Mouse (Mus musculus): ENCODE measurements around the gene Tgfbr3. TPM values are rescaled to one million over a fixed set of nuclear protein-coding genes. Genes with fewer than 3 reads are reported as not detected.

Gene Tgfbr3
- polyA plus RNA-seq, 1 experiment from 2014 or later = 10.5 TPM

DNA sequence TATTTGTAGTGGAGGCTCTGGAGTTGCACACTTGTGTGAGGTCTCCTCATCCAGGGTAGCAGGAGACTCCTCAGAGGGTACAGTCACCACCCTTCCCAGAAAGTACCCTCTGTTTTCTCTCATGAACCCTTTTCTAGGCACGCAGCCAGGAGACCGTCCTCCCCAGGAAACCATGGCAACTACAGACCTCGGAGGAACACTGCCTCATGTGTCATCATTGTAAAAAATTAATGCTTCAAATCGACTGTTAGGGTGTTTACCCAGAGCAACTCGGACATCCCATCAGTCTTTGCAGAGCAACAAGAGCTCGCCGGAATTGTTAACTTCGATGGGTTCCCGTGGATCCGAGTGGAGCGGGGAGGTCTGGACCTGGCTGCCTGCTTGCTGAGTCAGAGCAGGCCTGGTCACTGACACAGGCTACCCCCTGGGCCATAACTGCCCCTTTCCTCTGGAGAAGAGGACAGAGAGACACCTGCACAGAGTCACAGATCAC, 210.2 kb downstream of the Tgfbr3 start:
- no peaks in the 10 kb centered on the region for H3K4me1 ChIP-seq (ENCODE audit: control insufficient read depth, insufficient read depth, low read length)
- no peak overlapping the region for H3K9ac ChIP-seq (replicated peaks; ENCODE audit: low read length)
- H3K4me2 ChIP-seq (ENCODE audit: low read depth, low read length) = no peak overlapping the region
- no peak overlapping the region for H3K4me3 ChIP-seq (ENCODE audit: low read depth, low read length)
- ATAC-seq (replicated peaks; ENCODE audit: insufficient number of reproducible peaks, low FRiP score, low TSS enrichment, low read depth) (no peak), DNase-seq (ENCODE audit: low spot score) (no peak)
- no peaks in the 10 kb centered on the region for H3K27me3 ChIP-seq (ENCODE audit: control insufficient read depth, insufficient read depth, low read length)
- no peaks in the 10 kb centered on the region for H3K9me3 ChIP-seq (replicated peaks; ENCODE audit: control insufficient read depth, low read length)
- no peaks in the 10 kb centered on the region for H3K36me3 ChIP-seq (replicated peaks; ENCODE audit: control insufficient read depth, insufficient read depth, low read depth, low read length)
- 79% methylated on average over 11 of the region's 11 CpGs for WGBS
- H3K27ac ChIP-seq (replicated peaks; ENCODE audit: low read depth, low read length) = no peak overlapping the region

DNA sequence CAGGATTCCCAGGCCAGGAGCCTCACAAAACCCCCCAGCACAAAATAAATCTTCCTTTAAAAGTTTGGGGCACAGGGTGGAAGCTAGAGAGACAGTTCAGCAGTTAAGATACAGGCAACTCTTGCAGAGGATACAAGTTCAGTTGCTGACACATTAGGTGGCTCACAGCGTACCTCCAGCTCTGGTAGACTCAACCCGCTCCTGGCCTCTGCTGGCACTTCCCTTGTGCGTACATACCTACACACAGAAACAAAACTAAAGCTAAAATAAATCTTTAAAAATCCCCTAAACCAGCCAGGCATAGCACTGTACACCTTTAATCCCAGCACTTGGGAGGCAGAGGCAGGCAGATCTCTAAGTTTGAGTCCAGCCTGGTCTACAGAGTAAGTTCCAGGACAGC, 211.1 kb downstream of the Tgfbr3 start:
- no peak overlapping the region for H3K4me3 ChIP-seq (ENCODE audit: low read depth, low read length)
- ATAC-seq (replicated peaks; ENCODE audit: insufficient number of reproducible peaks, low FRiP score, low TSS enrichment, low read depth) = no peak
- WGBS = 98% methylated on average over 3 of the region's 3 CpGs

DNA sequence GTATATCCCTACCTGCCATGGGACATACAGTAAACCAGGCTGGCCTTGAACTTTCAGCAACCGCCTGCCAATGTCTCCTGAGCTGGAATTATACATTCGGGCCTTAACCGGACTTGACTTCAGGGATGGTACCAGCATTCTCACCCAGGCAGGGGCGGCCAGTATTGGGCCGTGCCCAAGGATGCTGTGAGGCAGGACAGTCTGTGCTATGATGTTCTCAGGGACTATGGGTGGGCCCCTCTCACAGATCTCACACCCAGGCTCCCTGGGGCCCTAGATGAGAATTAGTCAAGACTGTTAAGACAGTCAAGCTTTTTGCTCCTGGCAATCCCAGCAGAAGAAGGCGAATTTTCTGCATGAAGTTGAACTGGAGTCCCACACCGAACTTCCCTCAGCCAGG, 211.5 kb downstream of the Tgfbr3 start:
- DNase-seq (ENCODE audit: low spot score) = no peak

More for the DNA sequence above, 211.1 kb downstream of the Tgfbr3 start:
- Histone ChIP-seq H3K9me3 (replicated peaks; ENCODE audit: control insufficient read depth, low read length) (no peaks in the 10 kb centered on the region), H3K4me1 (ENCODE audit: control insufficient read depth, insufficient read depth, low read length) (no peaks in the 10 kb centered on the region), H3K9ac (replicated peaks; ENCODE audit: low read length) (no peak overlapping the region), H3K27ac (replicated peaks; ENCODE audit: low read depth, low read length) (no peak overlapping the region), H3K27me3 (ENCODE audit: control insufficient read depth, insufficient read depth, low read length) (no peaks in the 10 kb centered on the region), H3K4me2 (ENCODE audit: low read depth, low read length) (no peak overlapping the region), H3K36me3 (replicated peaks; ENCODE audit: control insufficient read depth, insufficient read depth, low read depth, low read length) (no peaks in the 10 kb centered on the region)
- no peak for DNase-seq (ENCODE audit: low spot score)

DNA sequence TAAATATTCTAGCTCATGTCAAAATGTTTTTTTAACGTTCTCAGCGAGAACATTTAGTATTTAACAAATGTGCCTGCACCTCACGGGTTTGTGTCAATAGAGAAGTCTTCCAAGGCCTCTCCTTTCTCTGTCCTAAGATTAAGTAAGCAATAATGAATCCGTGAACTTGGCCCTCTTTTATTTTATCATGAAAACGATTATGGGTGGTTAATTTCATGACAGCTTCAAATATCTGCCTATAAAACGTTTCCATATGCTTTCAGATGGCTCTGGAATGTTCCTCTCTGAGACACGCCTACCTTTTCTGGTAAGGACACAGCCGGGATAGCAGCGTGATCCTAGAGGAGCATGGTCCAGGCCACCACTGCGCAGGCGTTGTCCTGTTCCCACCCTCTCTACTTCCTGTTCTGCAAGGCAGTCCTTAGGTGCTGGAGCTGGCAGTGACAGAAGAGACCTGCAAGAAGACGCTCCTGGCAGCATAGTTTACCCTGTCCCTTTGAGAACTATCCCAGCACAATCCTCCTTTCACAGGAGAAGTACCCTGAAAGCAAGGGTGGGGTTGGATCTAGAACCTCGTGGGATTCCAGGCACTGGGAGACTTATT, 214.3 kb downstream of the Tgfbr3 start:
- H3K36me3 ChIP-seq (replicated peaks; ENCODE audit: control insufficient read depth, insufficient read depth, low read depth, low read length) = no peaks in the 10 kb centered on the region
- ATAC-seq (replicated peaks; ENCODE audit: insufficient number of reproducible peaks, low FRiP score, low TSS enrichment, low read depth) (no peak), DNase-seq (ENCODE audit: low spot score) (no peak)
- no peak overlapping the region for H3K27ac ChIP-seq (replicated peaks; ENCODE audit: low read depth, low read length)
- no peak overlapping the region for H3K4me2 ChIP-seq (ENCODE audit: low read depth, low read length)
- no peak overlapping the region for H3K9ac ChIP-seq (replicated peaks; ENCODE audit: low read length)
- WGBS = 68% methylated on average over 13 of the region's 13 CpGs
- no peaks in the 10 kb centered on the region for H3K4me1 ChIP-seq (ENCODE audit: control insufficient read depth, insufficient read depth, low read length)
- no peaks in the 10 kb centered on the region for H3K27me3 ChIP-seq (ENCODE audit: control insufficient read depth, insufficient read depth, low read length)
- no peaks in the 10 kb centered on the region for H3K9me3 ChIP-seq (replicated peaks; ENCODE audit: control insufficient read depth, low read length)
- H3K4me3 ChIP-seq (ENCODE audit: low read depth, low read length) = no peak overlapping the region

More for the DNA sequence above, 211.5 kb downstream of the Tgfbr3 start:
- no peaks in the 10 kb centered on the region for H3K36me3 ChIP-seq (replicated peaks; ENCODE audit: control insufficient read depth, insufficient read depth, low read depth, low read length)
- H3K4me3 ChIP-seq (ENCODE audit: low read depth, low read length) = no peak overlapping the region
- 94% methylated on average over 7 of the region's 7 CpGs for WGBS
- no peak overlapping the region for H3K9ac ChIP-seq (replicated peaks; ENCODE audit: low read length)
- H3K27me3 ChIP-seq (ENCODE audit: control insufficient read depth, insufficient read depth, low read length) = no peaks in the 10 kb centered on the region
- ATAC-seq (replicated peaks; ENCODE audit: insufficient number of reproducible peaks, low FRiP score, low TSS enrichment, low read depth) = no peak
- H3K4me2 ChIP-seq (ENCODE audit: low read depth, low read length) = no peak overlapping the region
- no peaks in the 10 kb centered on the region for H3K9me3 ChIP-seq (replicated peaks; ENCODE audit: control insufficient read depth, low read length)
- H3K27ac ChIP-seq (replicated peaks; ENCODE audit: low read depth, low read length) = no peak overlapping the region
- H3K4me1 ChIP-seq (ENCODE audit: control insufficient read depth, insufficient read depth, low read length) = no peaks in the 10 kb centered on the region

DNA sequence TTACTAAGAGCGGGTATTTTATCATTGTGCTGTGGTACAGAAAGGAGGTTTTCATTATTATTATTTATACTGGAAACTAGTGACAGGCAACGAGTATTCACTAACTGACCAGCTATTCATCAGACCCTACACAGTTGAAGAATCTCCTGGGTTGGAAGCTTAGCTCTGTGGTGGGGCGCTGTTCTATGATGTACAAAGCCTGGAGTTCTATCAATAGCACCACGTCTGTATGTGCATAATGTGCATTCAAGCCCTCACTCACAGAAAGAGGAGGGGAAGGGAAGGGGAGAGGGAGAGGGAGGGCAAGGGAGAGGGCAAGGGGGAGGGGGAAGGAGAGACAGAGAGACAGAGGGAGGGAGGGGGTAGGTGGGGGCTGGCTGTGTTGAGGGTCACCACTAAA, 215.1 kb downstream of the Tgfbr3 start:
- Histone ChIP-seq H3K27me3 (ENCODE audit: control insufficient read depth, insufficient read depth, low read length) (no peaks in the 10 kb centered on the region), H3K4me2 (ENCODE audit: low read depth, low read length) (no peak overlapping the region), H3K9me3 (replicated peaks; ENCODE audit: control insufficient read depth, low read length) (no peaks in the 10 kb centered on the region), H3K4me3 (ENCODE audit: low read depth, low read length) (no peak overlapping the region), H3K4me1 (ENCODE audit: control insufficient read depth, insufficient read depth, low read length) (no peaks in the 10 kb centered on the region), H3K9ac (replicated peaks; ENCODE audit: low read length) (no peak overlapping the region), H3K27ac (replicated peaks; ENCODE audit: low read depth, low read length) (no peak overlapping the region), H3K36me3 (replicated peaks; ENCODE audit: control insufficient read depth, insufficient read depth, low read depth, low read length) (no peaks in the 10 kb centered on the region)
- WGBS = 43% methylated on average over 4 of the region's 4 CpGs
- no peak for DNase-seq (ENCODE audit: low spot score)
- no peak for ATAC-seq (replicated peaks; ENCODE audit: insufficient number of reproducible peaks, low FRiP score, low TSS enrichment, low read depth)

DNA sequence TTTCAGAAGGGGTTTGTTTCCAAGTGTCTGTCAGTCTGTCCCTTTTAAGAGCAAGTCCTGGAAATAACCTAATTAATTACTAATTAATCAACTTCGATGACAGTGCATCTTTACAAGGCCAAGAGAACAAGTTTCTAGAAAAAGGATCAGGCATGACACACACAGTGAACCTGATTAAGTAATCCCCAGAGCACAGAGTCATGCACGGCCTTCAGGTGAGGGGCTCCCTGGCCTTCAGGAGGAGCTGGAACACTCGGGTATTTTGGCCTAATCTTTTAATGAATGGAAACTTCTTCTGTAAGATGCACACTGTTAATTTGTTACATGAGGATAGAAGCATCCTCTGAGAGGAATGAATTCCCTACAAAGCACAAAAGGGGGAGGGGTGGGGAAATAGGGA, 215.9 kb downstream of the Tgfbr3 start:
- Histone ChIP-seq H3K4me3 (ENCODE audit: low read depth, low read length) (no peak overlapping the region), H3K27me3 (ENCODE audit: control insufficient read depth, insufficient read depth, low read length) (no peaks in the 10 kb centered on the region), H3K27ac (replicated peaks; ENCODE audit: low read depth, low read length) (no peak overlapping the region), H3K9me3 (replicated peaks; ENCODE audit: control insufficient read depth, low read length) (no peaks in the 10 kb centered on the region), H3K9ac (replicated peaks; ENCODE audit: low read length) (no peak overlapping the region), H3K4me1 (ENCODE audit: control insufficient read depth, insufficient read depth, low read length) (no peaks in the 10 kb centered on the region), H3K4me2 (ENCODE audit: low read depth, low read length) (no peak overlapping the region), H3K36me3 (replicated peaks; ENCODE audit: control insufficient read depth, insufficient read depth, low read depth, low read length) (no peaks in the 10 kb centered on the region)
- WGBS = 36% methylated on average over 3 of the region's 3 CpGs
- no peak for DNase-seq (ENCODE audit: low spot score)
- ATAC-seq (replicated peaks; ENCODE audit: insufficient number of reproducible peaks, low FRiP score, low TSS enrichment, low read depth) = no peak

DNA sequence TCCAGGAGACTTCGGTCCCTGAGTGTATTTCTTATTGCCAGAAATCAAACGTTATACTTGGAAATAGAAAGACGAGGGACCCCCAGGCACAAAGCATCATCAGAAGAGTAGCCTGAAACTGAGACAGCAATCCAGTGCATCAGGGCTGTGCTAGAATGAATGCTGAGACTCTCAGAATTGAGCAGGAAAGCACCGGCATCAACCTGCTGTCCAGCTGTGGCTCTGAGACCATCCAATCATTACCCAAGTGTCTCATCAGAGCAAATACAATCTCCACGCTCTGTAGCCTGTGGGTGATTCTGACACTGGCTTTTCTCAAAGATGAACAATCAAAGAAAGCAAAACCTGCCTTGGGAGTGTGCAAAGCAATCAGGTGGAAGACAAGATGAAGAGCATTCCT, 221.3 kb downstream of the Tgfbr3 start:
- H3K9me3 ChIP-seq (replicated peaks; ENCODE audit: control insufficient read depth, low read length) = no peaks in the 10 kb centered on the region
- H3K27me3 ChIP-seq (ENCODE audit: control insufficient read depth, insufficient read depth, low read length) = no peaks in the 10 kb centered on the region
- 84% methylated on average over 5 of the region's 5 CpGs for WGBS
- H3K4me3 ChIP-seq (ENCODE audit: low read depth, low read length) = no peak overlapping the region
- no peak overlapping the region for H3K9ac ChIP-seq (replicated peaks; ENCODE audit: low read length)
- no peak overlapping the region for H3K4me2 ChIP-seq (ENCODE audit: low read depth, low read length)
- no peak overlapping the region for H3K27ac ChIP-seq (replicated peaks; ENCODE audit: low read depth, low read length)
- H3K36me3 ChIP-seq (replicated peaks; ENCODE audit: control insufficient read depth, insufficient read depth, low read depth, low read length) = no peaks in the 10 kb centered on the region
- no peak for DNase-seq (ENCODE audit: low spot score)
- no peaks in the 10 kb centered on the region for H3K4me1 ChIP-seq (ENCODE audit: control insufficient read depth, insufficient read depth, low read length)
- no peak for ATAC-seq (replicated peaks; ENCODE audit: insufficient number of reproducible peaks, low FRiP score, low TSS enrichment, low read depth)

DNA sequence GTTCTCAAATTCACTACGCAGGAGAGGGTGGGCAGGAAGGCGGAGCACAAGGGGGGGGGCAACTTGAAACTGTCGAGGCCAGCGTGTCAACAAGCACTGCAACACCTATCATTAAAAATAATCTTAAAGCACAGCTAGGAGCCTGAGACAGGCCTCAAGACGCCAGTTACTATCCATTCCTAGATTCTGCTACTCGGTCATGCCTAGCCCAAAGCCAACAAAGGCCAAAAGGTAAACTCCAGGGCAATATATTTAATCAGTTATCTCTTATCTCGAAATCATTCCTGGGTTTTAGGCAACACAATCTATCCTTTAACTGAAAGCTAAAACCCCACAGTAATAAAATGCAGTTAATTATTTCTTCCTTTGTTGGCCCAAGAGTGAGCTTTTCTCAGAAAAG, 221.9 kb downstream of the Tgfbr3 start:
- Histone ChIP-seq H3K27ac (replicated peaks; ENCODE audit: low read depth, low read length) (no peak overlapping the region), H3K4me2 (ENCODE audit: low read depth, low read length) (no peak overlapping the region), H3K9ac (replicated peaks; ENCODE audit: low read length) (no peak overlapping the region), H3K36me3 (replicated peaks; ENCODE audit: control insufficient read depth, insufficient read depth, low read depth, low read length) (no peaks in the 10 kb centered on the region), H3K4me3 (ENCODE audit: low read depth, low read length) (no peak overlapping the region), H3K4me1 (ENCODE audit: control insufficient read depth, insufficient read depth, low read length) (no peaks in the 10 kb centered on the region), H3K27me3 (ENCODE audit: control insufficient read depth, insufficient read depth, low read length) (no peaks in the 10 kb centered on the region), H3K9me3 (replicated peaks; ENCODE audit: control insufficient read depth, low read length) (no peaks in the 10 kb centered on the region)
- no peak for DNase-seq (ENCODE audit: low spot score)
- ATAC-seq (replicated peaks; ENCODE audit: insufficient number of reproducible peaks, low FRiP score, low TSS enrichment, low read depth) = no peak
- WGBS = 82% methylated on average over 7 of the region's 7 CpGs

All from embryonic facial prominence, embryonic 11.5 days (tissue).